Mouse (Mus musculus) limb, embryonic 12.5 days (tissue): ENCODE data around the gene Arhgef25. TPM values are rescaled to one million over a fixed set of nuclear protein-coding genes. Genes with fewer than 3 reads are reported as not detected.
"Not testable (repeated sequence)": the region's sequence is repeated elsewhere in the genome, so short reads cannot be mapped to it uniquely, and the experiment has no call there.

Source experiments
- ATAC-seq: fragments of 200-750 bp; cut with Nextera tagmentation; 2 replicates; pipeline ENCODE4 v1.8.0; 2017; ENCODE audit warnings: low read depth, moderate TSS enrichment; ENCODE audit not compliant: insufficient number of reproducible peaks, insufficient read depth, low FRiP score, low TSS enrichment
- H3K27ac ChIP-seq: fragments of 300-500 bp; sonication (generic); 2 replicates; pipeline ENCODE4 v1.5.1; 2016; ENCODE audit warnings: mild to moderate bottlenecking, moderate library complexity
- H3K27me3 ChIP-seq: fragments of 300-500 bp; sonication (generic); 2 replicates; pipeline ENCODE4 v1.6.1; 2016; ENCODE audit warnings: mild to moderate bottlenecking, moderate library complexity
- H3K36me3 ChIP-seq: fragments of 300-500 bp; sonication (generic); 2 replicates; pipeline ENCODE4 v1.6.1; 2016; ENCODE audit warnings: mild to moderate bottlenecking, moderate library complexity
- H3K4me1 ChIP-seq: fragments of 300-500 bp; sonication (generic); replicated peaks from 2 replicates; pipeline ENCODE4 v1.6.1; 2016
- H3K4me2 ChIP-seq: fragments of 300-500 bp; sonication (generic); 2 replicates; pipeline ENCODE4 v1.6.1; 2016; ENCODE audit warnings: mild to moderate bottlenecking, moderate library complexity
- H3K4me3 ChIP-seq: fragments of 300-500 bp; sonication (generic); replicated peaks from 2 replicates; pipeline ENCODE4 v1.5.1; 2016; ENCODE audit warnings: mild to moderate bottlenecking
- H3K9ac ChIP-seq: fragments of 300-500 bp; sonication (generic); replicated peaks from 2 replicates; pipeline ENCODE4 v1.6.1; 2016; ENCODE audit warnings: mild to moderate bottlenecking, moderate library complexity
- H3K9me3 ChIP-seq: fragments of 300-500 bp; sonication (generic); 2 replicates; pipeline ENCODE4 v1.6.1; 2016; ENCODE audit warnings: mild to moderate bottlenecking, moderate library complexity
- WGBS: fragments of 180-500 bp; shearing (Covaris S2); methylation state at CpG from one replicate; pipeline ENCODE4 v1.1.7; 2016; 5-methylcytosine and 5-hydroxymethylcytosine counted together
- polyA plus RNA-seq: library from polyadenylated mRNA; unstranded; fragments of >200 nt; fragmentation: Nextera tagmentation; extraction: Ambion mirVana; gene quantifications from 2 replicates; pipeline ENCODE4 v1.2.1, GENCODE M21; 2016

The Arhgef25 gene
- polyA plus RNA-seq, 1 experiment from 2014 or later = 67.5 TPM

DNA sequence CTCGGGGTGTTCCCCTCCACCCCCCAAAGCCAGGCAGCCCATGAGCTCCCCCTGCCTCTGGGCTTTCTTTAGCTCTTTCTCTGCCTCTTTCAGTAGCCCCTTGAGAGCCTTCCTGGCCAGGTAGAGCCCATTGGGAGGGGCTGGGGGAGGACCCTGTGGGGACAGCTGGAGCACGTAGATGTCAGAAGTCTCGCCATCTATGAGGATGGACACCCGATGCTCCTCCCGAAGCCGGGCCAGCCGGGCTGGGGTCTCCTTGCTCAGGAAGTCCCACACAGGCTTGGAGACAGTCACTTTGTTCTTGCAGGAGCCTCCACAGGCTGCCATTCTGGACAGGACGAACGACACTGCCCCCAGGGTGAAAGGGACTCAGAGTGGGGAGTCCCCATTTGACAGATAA lies 3.1 kb upstream of the Arhgef25 start:
- Histone ChIP-seq H3K4me1 (peaks cover 54% of the 10 kb centered on the region), H3K9ac (0 out of 2 replicates have a peak overlapping the region, but pooled peaks have one; percentile 44), H3K36me3 (peaks cover 37% of the 10 kb centered on the region), H3K9me3 (no peaks in the 10 kb centered on the region), H3K4me2 (no peak overlapping the region), H3K27ac (no peak overlapping the region), H3K4me3 (no peak overlapping the region), H3K27me3 (no peaks in the 10 kb centered on the region)
- WGBS = 78% methylated on average over 9 of the region's 9 CpGs
- no peak for ATAC-seq

DNA sequence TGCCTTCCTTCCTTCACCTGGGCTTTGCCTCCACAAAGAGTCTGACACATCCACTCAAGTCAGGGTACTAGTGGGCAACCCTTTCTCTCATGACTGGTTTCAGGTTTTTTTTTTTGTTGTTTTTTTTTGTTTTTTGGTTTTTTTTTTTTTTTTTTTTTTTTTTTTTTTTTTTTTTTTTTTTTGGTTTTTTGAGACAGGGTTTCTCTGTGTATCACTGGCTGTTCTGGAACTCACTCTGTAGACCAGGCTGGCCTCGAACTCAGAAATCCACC lies 2.1 kb upstream of the Arhgef25 start:
- H3K9me3 ChIP-seq, H3K4me3 ChIP-seq, H3K4me2 ChIP-seq, ATAC-seq, H3K27me3 ChIP-seq, H3K9ac ChIP-seq: not testable (repeated sequence)
- H3K4me1 ChIP-seq = peaks cover 61% of the 10 kb centered on the region
- H3K36me3 ChIP-seq = peaks cover 34% of the 10 kb centered on the region
- 0 out of 2 replicates have a peak overlapping the region, but pooled peaks have one; percentile 23 for H3K27ac ChIP-seq
- WGBS = 82% methylated on average over 1 of the region's 1 CpGs

DNA sequence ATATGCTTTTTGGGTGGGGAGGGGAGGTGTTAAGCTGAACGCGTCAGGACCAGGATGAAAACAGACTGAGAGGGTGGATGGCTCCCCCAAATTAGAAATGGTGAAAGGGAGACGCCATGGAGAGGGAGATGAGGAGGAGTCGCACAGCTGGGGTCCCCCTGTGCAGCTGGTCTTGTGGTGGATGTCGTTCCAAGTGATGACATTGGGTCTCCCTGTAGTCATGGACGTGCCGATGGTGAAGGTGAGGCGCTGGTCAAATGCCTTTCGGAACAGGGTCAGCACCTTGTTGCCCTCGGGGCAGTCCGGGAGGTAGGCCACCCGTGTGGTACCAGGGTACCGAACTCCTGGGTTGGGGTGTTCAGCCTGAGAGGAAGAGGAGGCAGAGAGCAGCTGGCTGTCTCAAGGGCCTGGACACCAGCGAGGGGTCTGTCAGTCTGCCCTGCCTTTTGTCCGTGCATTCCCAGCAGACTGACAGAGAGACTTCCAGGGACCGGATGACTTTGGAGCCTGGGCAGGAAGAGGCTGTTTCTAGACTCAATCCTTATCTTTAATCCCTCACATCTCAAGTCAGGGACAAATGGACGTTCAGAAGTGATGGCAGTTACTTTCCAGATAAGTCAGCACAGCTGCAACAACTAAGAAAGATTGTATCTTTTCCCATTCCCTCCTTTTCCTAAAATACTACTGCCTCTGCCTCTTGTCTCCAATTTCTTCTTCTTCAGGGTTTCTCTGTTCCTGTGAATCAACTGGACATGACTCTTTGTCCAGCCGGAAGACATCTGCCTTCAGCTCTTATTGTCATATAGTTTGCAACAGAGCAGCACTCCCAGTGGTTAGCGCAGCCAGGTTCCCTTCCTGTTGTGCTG lies 1.5 kb upstream of the Arhgef25 start:
- peaks cover 56% of the 10 kb centered on the region for H3K4me1 ChIP-seq
- peaks cover 39% of the 10 kb centered on the region for H3K36me3 ChIP-seq
- no peaks in the 10 kb centered on the region for H3K27me3 ChIP-seq
- WGBS = 77% methylated on average over 19 of the region's 19 CpGs
- H3K9me3 ChIP-seq = peaks cover 5% of the 10 kb centered on the region; the same call in 1 of the 2 replicates
- no peak for ATAC-seq
- H3K4me2 ChIP-seq = no peak overlapping the region
- H3K4me3 ChIP-seq = 0 out of 2 replicates have a peak overlapping the region, but pooled peaks have one; percentile 12
- H3K9ac ChIP-seq = no peak overlapping the region
- H3K27ac ChIP-seq = peak overlapping the region; percentile 96; the same call in 1 of the 2 replicates

DNA sequence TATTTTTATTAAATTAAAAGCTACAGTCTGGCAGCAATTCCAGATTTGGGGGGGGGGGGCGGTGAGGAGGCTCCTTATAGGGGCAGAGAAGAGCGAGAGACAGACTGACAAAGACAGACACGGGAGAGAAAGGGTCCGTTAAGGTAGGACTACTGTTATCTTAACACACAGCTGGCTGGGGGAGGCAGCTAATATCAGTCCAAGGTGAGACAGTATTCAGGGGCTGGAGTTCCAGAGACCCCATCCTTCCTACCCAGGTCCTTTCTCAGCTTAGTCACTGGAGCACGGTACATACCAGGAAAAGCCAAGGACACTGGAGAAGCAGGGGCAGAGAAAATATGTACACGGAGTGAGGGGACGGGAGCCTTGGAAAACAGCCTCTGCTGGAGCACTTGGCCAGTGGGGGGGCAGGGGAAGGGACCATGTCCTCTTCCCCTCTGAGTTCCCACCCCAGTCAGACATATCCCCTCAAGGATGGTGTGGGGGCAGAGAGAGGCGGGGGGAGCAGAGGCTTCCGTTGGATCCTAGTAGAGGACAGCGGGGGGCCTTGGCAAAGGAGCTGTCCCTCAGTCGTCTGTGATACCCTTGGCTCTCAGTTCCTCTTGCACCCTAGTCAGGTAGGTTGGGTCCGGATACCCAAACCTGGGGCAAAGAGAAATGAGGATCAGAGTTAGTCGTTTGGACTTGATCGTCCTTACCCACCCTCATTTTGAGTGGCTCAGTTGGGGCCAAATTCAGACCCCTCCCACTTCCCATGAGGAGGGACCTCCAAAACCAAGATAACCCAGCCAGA lies 711 bp upstream of the Arhgef25 start:
- WGBS = 49% methylated on average over 13 of the region's 14 CpGs
- Histone ChIP-seq H3K9me3 (peaks cover 5% of the 10 kb centered on the region; the same call in 1 of the 2 replicates), H3K36me3 (peaks cover 48% of the 10 kb centered on the region), H3K4me1 (peaks cover 52% of the 10 kb centered on the region), H3K4me3 (peak overlapping the region; percentile 76), H3K27ac (peak overlapping the region; percentile 96), H3K27me3 (no peaks in the 10 kb centered on the region), H3K9ac (peak overlapping the region; percentile 93), H3K4me2 (peak overlapping the region; percentile 98)
- ATAC-seq = no peak

DNA sequence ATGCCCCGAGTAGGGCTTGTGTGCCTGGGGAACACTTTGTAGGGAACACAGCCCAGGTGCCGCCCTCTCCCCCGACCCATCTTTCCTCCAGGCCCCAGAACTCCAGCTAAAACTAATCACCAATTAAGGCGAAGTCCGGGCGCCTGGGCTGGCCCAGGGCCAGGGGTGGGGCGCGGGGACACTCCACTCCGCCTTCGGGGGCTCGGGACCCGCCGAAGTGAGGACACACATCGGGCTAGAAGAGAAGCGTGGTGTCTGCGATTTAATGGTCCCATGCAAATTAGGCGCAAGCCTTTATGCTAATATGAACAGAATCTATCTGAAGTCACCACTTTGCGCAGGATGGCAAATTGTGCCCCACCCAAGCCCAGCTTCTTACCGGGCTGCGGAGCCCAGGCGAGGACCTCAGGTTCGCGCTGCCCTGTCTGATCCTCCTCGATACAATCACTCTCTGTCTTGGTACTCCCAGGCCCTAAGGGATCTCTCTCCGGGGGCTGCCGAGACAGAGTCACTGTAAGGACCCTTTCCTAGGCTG lies 700 bp downstream of the Arhgef25 start:
- peak overlapping the region; percentile 93 for H3K9ac ChIP-seq
- H3K27me3 ChIP-seq = peaks cover 7% of the 10 kb centered on the region; the same call in 1 of the 2 replicates
- H3K4me1 ChIP-seq = peaks cover 53% of the 10 kb centered on the region
- H3K4me2 ChIP-seq = peak overlapping the region; percentile 98
- WGBS = 1% methylated on average over 26 of the region's 26 CpGs
- peaks cover 60% of the 10 kb centered on the region for H3K36me3 ChIP-seq
- H3K27ac ChIP-seq = peak overlapping the region; percentile 96
- peak overlapping the region; percentile 76 for H3K4me3 ChIP-seq
- peaks cover 5% of the 10 kb centered on the region; the same call in 1 of the 2 replicates for H3K9me3 ChIP-seq
- ATAC-seq = no peak; the same call in 1 of the 2 replicates

DNA sequence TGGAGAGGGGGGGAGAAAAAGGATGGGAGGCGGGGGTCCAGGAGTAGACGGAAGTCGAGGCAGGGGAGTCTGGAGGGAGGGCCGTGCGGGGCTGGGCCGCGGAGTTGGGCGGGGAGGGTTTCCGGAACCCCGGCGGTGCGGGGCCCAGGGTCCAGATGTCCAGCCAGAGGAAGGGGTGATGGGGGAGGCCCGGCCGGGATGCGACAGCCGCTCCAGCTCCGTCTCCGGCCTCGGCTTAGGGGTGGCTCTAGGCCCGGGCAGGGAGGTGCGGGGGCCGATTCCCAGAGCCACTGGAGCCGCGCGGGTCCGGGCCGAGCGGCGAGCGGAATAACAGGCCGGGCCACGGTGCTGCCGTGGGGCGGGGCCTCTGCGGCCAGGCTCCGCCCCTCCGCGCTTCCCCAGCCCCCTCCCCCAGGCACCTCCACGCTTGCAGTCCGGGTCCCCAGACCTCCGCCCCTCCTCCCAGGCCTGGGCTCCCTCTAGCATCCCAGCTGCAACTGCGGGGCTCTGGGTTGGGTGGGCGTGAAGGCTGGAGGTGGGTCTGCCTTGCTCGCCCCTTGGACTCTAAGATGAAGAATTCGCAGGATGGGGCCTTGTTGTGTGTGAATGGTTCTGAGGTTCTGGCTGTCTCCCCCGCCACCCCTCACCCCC lies 1.3 kb downstream of the Arhgef25 start:
- Histone ChIP-seq H3K4me1 (peaks cover 57% of the 10 kb centered on the region), H3K9me3 (peaks cover 5% of the 10 kb centered on the region; the same call in 1 of the 2 replicates), H3K27me3 (peaks cover 7% of the 10 kb centered on the region; the same call in 1 of the 2 replicates), H3K4me3 (peak overlapping the region; percentile 76), H3K36me3 (peaks cover 62% of the 10 kb centered on the region), H3K27ac (peak overlapping the region; percentile 96), H3K9ac (peak overlapping the region; percentile 93), H3K4me2 (peak overlapping the region; percentile 98)
- peak; percentile 85 for ATAC-seq
- WGBS = under 1% methylated on average over 42 of the region's 46 CpGs

DNA sequence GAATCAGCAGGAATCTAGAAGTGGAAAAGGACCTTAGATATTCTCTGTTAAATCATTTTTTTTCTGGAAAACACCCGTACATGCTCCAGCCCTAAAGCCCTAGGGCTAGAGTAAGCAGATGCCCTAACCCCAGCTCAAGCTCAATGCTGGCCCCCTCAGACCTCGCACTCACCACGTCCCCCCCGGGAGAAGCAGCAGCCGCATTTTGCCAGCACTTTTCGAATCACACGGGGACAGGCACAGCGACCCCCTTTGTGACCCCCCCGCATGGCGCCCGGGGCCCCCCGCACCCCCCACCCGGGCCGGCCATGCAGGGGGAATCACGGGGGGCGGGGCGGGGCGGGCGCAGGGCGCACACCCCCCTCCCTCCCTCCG lies 1.8 kb downstream of the Arhgef25 start:
- Histone ChIP-seq H3K9me3 (peaks cover 5% of the 10 kb centered on the region; the same call in 1 of the 2 replicates), H3K4me2 (peak overlapping the region; percentile 98), H3K36me3 (peaks cover 63% of the 10 kb centered on the region), H3K9ac (peak overlapping the region; percentile 93), H3K4me3 (peak overlapping the region; percentile 76), H3K27ac (peak overlapping the region; percentile 96), H3K4me1 (peaks cover 57% of the 10 kb centered on the region), H3K27me3 (peaks cover 11% of the 10 kb centered on the region; the same call in 1 of the 2 replicates)
- 1% methylated on average over 20 of the region's 21 CpGs for WGBS
- ATAC-seq = peak; percentile 16; the same call in 1 of the 2 replicates

DNA sequence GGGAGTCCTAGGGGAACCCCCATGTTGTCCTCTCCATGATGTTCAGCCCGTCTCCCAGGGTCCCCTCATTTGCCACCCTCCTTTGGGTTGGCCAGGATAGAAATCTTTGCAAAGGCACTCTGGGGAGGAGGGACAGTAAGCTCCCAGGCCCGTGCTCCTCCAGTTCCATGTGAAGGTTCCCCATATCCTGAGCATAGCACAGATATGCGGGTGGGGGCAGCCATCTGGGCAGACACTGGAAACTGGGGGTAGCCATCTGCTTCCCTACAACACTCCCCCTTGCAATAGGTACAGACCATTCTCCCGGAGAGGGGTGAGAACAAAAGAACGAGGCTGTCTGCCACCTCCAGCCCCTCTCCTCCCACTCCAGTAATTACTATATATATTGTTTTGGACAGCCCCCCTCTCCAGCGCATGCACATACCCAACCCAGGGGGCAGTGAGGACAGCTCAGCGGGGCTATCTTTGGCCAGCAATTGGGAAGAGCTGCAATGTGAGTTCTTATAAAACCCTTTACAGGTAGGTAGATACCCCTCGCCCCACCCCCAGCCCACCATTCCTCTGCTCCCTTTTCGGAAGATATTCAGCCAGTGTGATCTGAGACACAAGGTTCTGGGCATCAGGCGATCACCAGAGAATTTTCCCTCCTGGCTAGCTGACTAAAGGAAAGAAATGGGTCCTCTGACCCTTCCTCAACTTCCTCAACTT lies 2.4 kb downstream of the Arhgef25 start:
- peaks cover 63% of the 10 kb centered on the region for H3K36me3 ChIP-seq
- WGBS = 42% methylated on average over 10 of the region's 10 CpGs
- ATAC-seq = no peak
- peaks cover 5% of the 10 kb centered on the region; the same call in 1 of the 2 replicates for H3K9me3 ChIP-seq
- peak overlapping the region; percentile 96 for H3K27ac ChIP-seq
- peaks cover 12% of the 10 kb centered on the region; the same call in 1 of the 2 replicates for H3K27me3 ChIP-seq
- peak overlapping the region; percentile 98 for H3K4me2 ChIP-seq
- H3K4me1 ChIP-seq = peaks cover 51% of the 10 kb centered on the region
- peak overlapping the region; percentile 76 for H3K4me3 ChIP-seq
- H3K9ac ChIP-seq = peak overlapping the region; percentile 93

DNA sequence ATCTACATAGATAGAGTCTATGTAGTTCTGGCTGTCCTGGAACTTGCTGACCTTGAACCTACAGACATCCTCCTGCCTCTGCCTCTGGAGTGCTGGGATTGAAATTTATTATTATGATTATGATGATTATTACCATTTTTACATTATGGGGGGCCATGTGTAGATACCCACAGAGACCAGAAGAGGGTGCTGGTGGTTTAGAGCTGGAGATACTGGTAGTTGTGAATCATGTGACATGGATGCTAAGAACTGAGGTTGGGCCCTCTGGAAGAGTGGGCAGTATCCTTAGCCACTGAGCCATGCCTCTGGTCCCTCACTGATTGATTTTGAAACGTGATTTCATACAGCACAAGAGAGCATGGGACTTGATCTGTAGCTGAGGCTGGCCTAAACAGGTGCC lies 3.4 kb downstream of the Arhgef25 start:
- peaks cover 56% of the 10 kb centered on the region for H3K36me3 ChIP-seq
- 91% methylated on average over 1 of the region's 1 CpGs for WGBS
- ATAC-seq = no peak

DNA sequence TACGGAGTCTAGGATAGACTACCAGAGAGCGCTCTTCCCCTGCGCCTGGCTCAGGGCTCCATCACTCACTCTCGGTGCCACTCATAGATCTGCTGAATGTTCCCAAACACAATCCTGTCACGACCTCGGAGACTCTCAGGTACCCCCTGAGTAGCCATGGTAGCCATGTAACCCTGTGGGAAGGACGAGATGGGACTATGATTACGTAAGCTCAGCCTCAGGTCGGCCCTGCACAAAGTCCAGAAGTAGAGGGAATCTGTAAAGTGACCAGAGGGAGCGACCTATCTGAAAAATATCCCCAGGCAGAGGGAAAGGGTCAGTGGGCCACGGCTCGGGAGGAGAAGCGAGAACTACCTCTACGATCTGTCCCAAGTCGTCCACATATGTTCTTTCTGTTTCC lies 4.4 kb downstream of the Arhgef25 start:
- Histone ChIP-seq H3K9ac (no peak overlapping the region), H3K4me3 (no peak overlapping the region), H3K9me3 (peaks cover 5% of the 10 kb centered on the region; the same call in 1 of the 2 replicates), H3K36me3 (peaks cover 47% of the 10 kb centered on the region), H3K27ac (no peak overlapping the region), H3K27me3 (peaks cover 29% of the 10 kb centered on the region), H3K4me2 (no peak overlapping the region), H3K4me1 (peaks cover 46% of the 10 kb centered on the region)
- WGBS = 83% methylated on average over 15 of the region's 15 CpGs
- ATAC-seq = no peak

More for the DNA sequence above, 3.4 kb downstream of the Arhgef25 start:
- no peak overlapping the region for H3K4me2 ChIP-seq
- no peak overlapping the region for H3K27ac ChIP-seq
- no peak overlapping the region for H3K4me3 ChIP-seq
- peaks cover 20% of the 10 kb centered on the region for H3K27me3 ChIP-seq
- no peak overlapping the region for H3K9ac ChIP-seq
- H3K4me1 ChIP-seq = peaks cover 49% of the 10 kb centered on the region
- H3K9me3 ChIP-seq = peaks cover 5% of the 10 kb centered on the region; the same call in 1 of the 2 replicates
